Mouse (Mus musculus) embryonic fibroblast, embryonic 13.5 days (primary cell): ENCODE results near the gene Lmntd2.

ENCODE experiments used
- CTCF ChIP-seq: IDR thresholded peaks from 2 replicates; pipeline ENCODE4 v1.5.1; 2011; ENCODE audit warnings: mild to moderate bottlenecking, control low read depth, low read length, moderate library complexity, borderline replicate concordance; ENCODE audit not compliant: insufficient read depth
- POLR2A ChIP-seq: IDR thresholded peaks from 2 replicates; pipeline ENCODE4 v1.6.1; 2011; ENCODE audit warnings: low read depth, mild to moderate bottlenecking, control low read depth, low read length, moderate library complexity

DNA sequence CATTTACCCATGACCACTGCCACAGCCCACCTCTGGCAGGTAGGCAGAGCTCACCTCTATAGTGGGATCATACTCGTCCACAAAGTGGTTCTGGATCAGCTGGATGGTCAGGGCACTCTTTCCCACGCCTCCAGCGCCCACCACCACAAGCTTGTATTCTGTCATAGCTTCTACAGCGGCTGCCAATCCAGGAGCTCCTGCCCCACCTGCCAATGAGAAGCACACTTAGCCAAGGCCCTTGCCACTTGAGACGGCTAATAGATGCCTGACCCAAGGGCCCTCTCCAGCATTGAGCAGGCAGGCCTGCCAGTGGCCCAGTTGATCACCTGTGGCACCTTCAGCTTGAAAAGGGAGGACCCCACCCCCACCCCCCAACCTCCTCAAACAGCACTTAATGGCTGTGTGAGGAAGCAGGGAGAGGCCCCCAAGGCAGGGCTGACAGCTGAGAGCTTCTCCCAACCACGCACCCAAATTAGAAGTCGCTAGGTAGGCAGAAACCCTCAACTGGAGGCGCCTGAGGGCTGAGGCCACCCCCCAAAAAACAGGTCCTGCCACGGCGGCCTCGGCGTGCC lies 21.0 kb downstream of the Lmntd2 start:
- TF ChIP-seq POLR2A (0 out of 2 replicates have a peak, but pooled peaks have one; percentile 14), CTCF (no peak)
